Mouse (Mus musculus): Measurements from ENCODE around the gene Uba52.

Uba52 gene

GRCm38 (mm10) chr8:70504851-70505250 lies 5.8 kb downstream of the Uba52 start:
- in situ Hi-C loops (cut with MseI, MboI): loop anchor here (10.0 kb wide), 1 partner anchor 90 kb away; no protein-coding TSS in a partner anchor

GRCm38 (mm10) chr8:70504291-70504716 lies 6.3 kb downstream of the Uba52 start:
- in situ Hi-C loops (cut with MseI, MboI): loop anchor here (10.0 kb wide), 1 partner anchor 90 kb away; no protein-coding TSS in a partner anchor

DNA sequence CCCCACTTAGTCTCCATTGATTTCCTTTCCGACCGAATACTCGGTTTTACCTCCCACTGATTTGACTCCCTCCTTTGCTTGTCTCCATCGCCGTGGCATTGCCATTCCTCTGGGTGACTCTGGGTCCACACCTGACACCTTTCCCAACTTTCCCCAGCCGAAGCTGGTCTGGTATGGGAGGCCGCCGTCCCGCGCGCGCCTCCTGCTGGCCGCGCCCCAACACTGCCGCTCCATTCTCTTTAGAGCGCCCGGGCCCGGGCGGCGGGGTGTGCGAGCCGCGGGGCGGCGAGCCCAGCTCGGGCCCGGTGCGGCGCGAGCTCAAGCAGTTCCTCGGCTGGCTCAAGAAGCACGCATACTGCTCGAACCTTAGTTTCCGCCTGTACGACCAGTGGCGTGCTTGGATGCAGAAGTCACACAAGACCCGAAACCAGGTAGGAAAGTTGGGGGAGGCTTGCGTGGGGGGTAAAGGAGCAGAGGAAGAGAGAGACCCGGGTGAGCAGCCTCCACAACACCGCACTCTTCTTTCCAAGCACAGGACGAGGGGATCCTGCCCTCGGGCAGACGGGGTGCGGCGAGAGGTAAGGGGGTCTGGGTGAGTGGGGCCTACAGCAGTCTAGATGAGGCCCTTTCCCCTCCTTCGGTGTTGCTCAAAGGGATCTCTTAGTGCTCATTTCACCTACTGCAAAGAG lies 7.4 kb downstream of the Uba52 start:
- in situ Hi-C loops (cut with MseI, MboI): loop anchor here (10.0 kb wide), 1 partner anchor 88 kb away; no protein-coding TSS in a partner anchor

DNA sequence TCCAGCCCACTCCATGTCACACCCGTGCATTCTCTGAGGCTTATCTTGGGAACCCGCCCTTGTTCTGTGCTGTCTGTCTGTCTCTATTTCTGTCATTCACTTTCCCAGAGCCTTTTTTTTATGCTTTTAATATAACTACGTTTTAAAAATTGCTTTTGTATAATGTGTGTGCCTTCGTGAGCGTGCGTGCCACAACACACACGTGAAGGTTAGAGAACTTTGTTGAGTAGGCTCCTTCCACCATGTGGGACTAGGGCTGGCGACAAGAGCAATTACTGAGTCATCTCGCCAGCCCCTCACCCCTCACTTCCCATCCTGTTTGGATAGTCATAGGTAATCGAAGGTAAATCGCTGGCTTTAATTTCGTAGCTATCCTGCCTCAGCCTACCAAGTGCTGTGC lies 8.1 kb downstream of the Uba52 start:
- in situ Hi-C loops (cut with MseI, MboI): loop anchor here (10.0 kb wide), 1 partner anchor 88 kb away; no protein-coding TSS in a partner anchor

DNA sequence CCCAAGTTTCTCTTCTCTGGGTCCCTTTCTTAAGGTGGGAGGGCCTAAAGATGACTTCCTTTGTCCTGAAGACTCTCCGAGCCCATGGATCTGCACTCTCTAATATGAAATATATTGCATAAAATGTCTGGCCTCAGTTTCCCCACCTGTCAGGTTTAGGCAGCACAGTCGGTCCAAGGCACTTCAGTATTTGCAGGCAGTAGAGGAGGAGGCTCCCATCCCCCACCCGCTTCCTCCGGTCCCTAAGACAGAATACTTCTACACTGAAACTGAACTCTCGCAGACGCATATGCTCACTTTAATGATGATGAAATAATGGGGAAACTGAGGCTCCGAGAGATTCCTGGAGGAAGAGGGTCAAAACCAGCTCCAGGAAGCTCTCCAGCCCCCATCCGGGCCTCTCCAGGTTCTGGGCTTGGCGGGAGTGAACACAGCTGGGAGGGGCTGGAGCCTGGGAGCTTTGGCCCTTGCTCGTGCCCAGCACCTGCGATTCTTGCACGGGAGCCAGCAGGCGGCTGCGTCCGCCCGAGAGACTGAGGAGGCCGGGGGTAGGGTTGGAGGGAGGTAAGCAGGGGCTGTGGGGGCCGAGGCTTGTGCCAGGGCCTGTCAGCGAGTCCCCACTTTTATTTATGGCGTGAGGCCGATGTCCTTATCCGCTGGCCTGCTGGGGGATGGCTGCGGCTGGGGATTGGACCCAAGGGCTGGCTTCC lies 8.6 kb downstream of the Uba52 start:
- in situ Hi-C loops (cut with MseI, MboI): loop anchor here (10.0 kb wide), 1 partner anchor 87 kb away; no protein-coding TSS in a partner anchor

DNA sequence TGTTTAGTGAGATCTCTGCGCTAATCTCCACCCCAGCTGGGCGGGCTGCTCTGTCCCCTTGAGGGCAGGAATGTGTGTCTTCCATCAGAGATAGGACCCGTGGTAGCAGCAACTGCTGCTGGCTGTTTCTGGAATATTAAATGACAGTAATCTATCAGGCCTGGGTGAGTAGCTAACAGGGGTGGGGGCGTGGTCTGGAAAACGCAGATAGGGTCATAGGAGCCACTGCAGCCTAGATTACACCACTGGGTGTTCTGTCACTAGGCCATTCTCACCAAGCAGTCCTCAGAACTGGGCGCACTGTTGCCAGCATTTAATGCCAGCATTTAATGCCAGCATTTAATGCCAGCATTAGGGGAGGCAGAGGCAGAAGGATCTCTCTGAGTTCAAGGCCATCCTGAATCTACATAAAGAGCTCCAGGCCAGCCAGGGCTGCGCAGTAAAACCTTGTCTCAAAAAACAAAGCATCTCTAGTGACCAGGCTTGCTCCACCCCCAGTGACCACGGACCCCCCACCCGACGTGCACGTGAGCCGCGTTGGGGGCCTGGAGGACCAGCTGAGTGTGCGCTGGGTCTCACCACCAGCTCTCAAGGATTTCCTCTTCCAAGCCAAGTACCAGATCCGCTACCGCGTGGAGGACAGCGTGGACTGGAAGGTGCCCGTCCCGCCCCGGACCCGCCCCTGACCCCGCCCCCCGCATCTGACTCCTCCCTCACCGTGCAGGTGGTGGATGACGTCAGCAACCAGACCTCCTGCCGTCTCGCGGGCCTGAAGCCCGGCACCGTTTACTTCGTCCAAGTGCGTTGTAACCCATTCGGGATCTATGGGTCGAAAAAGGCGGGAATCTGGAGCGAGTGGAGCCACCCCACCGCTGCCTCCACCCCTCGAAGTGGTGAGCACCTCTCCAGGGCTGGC lies 10.0 kb downstream of the Uba52 start:
- in situ Hi-C loops (cut with MseI, MboI): loop anchor here (10.0 kb wide), 1 partner anchor 86 kb away; no protein-coding TSS in a partner anchor

GRCm38 (mm10) chr8:70495771-70496062 lies 14.9 kb downstream of the Uba52 start:
- in situ Hi-C loops (cut with MseI, MboI): no loop called here

DNA sequence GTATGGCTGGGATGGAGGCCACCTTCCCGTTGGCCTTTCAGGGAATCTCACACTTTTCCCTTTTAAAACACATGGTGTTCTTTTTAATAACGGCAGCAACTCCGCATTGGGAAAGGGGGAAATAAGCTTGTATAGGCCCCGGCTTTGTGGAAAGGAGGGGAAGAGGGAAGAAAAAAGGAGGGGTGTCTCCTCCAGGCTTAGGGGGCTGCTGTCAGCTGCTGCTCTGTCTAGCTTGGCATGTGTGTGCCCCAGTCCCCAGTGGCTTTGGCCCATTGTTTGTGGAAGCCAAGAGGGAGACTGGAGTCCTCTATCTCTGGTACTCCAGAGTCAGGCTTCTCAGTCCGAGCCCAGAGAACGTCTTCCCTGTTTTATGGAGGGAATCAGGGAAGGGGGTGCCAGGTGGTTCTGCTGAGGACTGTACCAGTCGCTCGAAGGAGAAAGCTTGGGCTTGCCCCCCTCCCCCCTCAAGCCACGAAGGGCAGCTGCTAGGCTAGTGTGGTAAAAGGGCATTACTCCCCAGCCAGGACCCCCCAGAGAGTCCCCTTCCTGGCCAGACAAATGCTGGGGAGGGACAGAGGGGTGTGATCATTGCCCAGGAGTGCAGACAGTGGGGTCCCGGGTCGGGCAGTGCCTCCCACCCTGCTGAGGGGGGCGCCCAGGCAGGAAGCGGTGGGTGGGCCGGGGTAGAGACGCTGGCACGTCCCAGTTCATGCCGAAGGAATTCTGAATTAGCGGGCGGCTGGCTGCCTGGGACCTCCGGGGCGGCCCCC lies 15.4 kb downstream of the Uba52 start:
- in situ Hi-C loops (cut with MseI, MboI): no loop called here

GRCm38 (mm10) chr8:70494416-70494945 lies 16.1 kb downstream of the Uba52 start:
- in situ Hi-C loops (cut with MseI, MboI): no loop called here

GRCm38 (mm10) chr8:70493692-70494415 lies 16.7 kb downstream of the Uba52 start:
- in situ Hi-C loops (cut with MseI, MboI): no loop called here

DNA sequence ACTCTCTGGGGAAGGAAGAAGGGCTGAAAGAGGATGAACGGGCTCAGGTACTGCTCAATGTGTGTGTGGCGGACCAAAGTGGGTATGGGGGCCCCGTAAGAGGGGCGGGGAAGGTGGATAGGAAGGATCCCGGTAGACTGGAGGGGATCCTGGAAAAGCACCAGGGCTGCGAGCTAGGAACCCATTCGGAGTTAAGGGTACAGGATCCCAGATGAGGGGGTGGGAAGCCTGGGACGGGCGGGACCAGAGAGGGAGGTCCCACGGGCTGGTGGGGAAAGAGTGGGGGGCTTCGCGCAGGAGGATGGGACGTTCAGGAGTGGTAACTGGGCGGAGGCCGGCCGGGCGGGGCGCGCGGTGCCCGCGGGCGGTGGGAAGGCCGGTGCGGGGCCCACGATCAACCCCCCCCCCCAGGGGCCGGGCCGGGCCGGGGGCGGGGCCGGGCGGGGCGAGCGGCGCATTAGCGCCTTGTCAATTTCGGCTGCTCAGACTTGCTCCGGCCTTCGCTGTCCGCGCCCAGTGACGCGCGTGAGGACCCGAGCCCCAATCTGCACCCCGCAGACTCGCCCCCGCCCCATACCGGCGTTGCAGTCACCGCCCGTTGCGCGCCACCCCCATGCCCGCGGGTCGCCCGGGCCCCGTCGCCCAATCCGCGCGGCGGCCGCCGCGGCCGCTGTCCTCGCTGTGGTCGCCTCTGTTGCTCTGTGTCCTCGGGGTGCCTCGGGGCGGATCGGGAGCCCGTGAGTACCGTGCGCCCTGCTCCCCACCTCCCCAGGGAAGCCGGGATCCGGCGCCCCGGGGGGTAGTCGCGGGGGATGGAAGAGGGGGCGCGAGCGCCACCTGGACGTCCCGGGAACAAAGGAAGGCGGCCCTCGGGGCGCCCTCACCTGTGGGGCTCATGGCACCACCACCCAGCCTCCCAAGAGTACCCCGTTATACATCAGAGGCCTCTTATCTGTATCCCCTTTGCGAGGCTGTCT lies 17.6 kb downstream of the Uba52 start, which contains the start of gene Crlf1:
Gene Crlf1, plus strand, starts transcription at position 495 of the 977 bp plus-strand sequence.
- in situ Hi-C loops (cut with MseI, MboI): no loop called here

- in situ Hi-C loops (cut with MseI, MboI): no loop called here
Observed at GRCm38 (mm10) chr8:70490880-70491495, 19.6 kb downstream of the Uba52 start.

DNA sequence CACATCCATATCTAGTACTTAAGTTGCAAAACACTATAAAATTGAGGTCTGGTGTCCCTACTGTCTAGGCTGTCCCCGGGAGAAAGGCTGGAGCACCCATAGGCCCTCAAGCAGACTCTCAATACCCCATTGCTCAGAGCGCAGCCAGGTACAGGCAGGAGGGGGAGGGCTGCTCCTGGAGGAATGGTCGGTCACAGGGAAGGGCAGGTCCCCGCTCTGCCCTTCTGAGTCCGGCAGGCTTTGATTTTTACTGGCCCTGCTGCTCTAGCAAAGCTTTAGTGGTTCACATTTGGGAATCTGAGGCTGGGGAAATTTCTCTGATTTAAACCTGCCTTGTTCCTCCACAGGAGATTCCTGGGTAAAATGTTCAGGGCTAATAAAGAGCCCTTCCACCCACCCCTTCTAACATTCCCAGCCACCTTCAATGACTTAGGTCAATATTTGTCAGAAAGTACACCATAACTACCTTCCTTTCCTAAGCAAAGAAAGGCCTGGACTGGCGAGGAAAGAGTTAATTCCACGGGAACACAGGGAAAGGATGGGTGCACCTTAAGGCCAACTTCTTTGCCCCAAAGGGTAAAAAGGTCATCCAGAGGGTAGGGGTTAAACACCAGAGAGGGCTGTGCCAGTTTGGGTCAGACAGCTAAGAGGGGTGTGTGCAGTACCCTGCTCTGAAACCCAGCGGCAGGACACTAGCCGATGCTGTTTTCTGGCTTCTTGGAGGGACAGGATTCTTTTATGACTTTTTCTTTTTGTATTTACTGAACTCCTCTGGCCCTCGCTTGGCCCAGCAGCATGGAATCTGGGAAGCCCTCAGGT lies 20.3 kb downstream of the Uba52 start:
- in situ Hi-C loops (cut with MseI, MboI): no loop called here

DNA sequence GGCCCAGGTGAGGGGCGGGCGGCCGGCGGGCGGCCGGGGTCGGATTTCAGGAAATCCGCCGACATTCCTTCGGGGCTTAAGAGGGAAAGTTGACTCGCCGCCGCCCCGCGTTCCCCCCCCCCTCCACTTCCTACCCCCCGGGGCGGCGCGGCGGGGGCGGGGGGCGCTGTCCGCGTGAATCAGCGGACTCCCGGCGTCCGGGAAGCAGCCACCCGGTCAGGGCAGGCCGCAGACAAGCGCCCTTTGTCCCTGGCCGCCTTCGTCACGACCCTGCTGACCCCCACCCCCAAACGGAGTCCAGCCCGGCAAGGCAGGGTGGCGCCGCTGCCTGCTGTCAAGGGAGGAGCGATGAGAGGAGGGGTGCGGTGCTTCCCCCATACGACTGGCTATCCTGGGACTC lies 21.0 kb downstream of the Uba52 start:
- in situ Hi-C loops (cut with MseI, MboI): no loop called here

GRCm38 (mm10) chr8:70488931-70489470 lies 21.6 kb downstream of the Uba52 start:
- in situ Hi-C loops (cut with MseI, MboI): no loop called here

GRCm38 (mm10) chr8:70487993-70488796 lies 22.4 kb downstream of the Uba52 start:
- in situ Hi-C loops (cut with MseI, MboI): no loop called here
